Mouse (Mus musculus) ES-Bruce4 (cell line): Measurements from ENCODE around the gene Cep68.

Experiments
- CTCF ChIP-seq: IDR thresholded peaks from one replicate; pipeline ENCODE4 v1.8.1; 2011; ENCODE audit warnings: low read depth, low read length
- EP300 ChIP-seq: IDR thresholded peaks from 2 replicates; pipeline ENCODE4 v1.6.1; 2011; ENCODE audit warnings: low read depth, low read length; ENCODE audit not compliant: insufficient read depth

GRCm38 (mm10) chr11:20204870-20205446 lies 44.3 kb downstream of the Cep68 start:
- TF ChIP-seq CTCF (no peak), EP300 (no peak)
